Mouse (Mus musculus): ENCODE measurements around the gene Amd1. TPM values are rescaled to one million over a fixed set of nuclear protein-coding genes. Genes with fewer than 3 reads are reported as not detected.

Amd1 gene
- polyA plus RNA-seq, 1 experiment = 18.4 TPM

- no peak overlapping the region for H3K27ac ChIP-seq (ENCODE audit: insufficient read depth, low read depth, low read length)
- WGBS = 81% methylated on average over 6 of the region's 6 CpGs
- peaks cover 2% of the 10 kb centered on the region for H3K4me1 ChIP-seq (ENCODE audit: control insufficient read depth, insufficient read depth, low read length)
- H3K36me3 ChIP-seq (ENCODE audit: control insufficient read depth, insufficient read depth, low read length) = no peaks in the 10 kb centered on the region
- DNase-seq = no peak
- H3K27me3 ChIP-seq (replicated peaks; ENCODE audit: control insufficient read depth, insufficient read depth, low read length) = no peaks in the 10 kb centered on the region
- no peak for TF ChIP-seq POLR2A (IDR thresholded peaks at IDR 0.05; ENCODE audit: low read depth, low read length)
- no peak for TF ChIP-seq CTCF (conservative IDR thresholded peaks at IDR 0.05; ENCODE audit: insufficient read depth, insufficient read length, low read depth, low read length)
- H3K4me3 ChIP-seq (ENCODE audit: insufficient read depth, low read depth, low read length) = no peak overlapping the region
These were observed 39.8 kb downstream of the Amd1 start for GRCm38 (mm10) chr10:40262200-40262599.

GRCm38 (mm10) chr10:40260305-40260704 is 41.7 kb downstream of the Amd1 start:
- TF ChIP-seq POLR2A (IDR thresholded peaks at IDR 0.05; ENCODE audit: low read depth, low read length) (no peak), CTCF (conservative IDR thresholded peaks at IDR 0.05; ENCODE audit: insufficient read depth, insufficient read length, low read depth, low read length) (no peak)
- no peak for DNase-seq
- H3K4me3 ChIP-seq (ENCODE audit: insufficient read depth, low read depth, low read length) = no peak overlapping the region
- no peak overlapping the region for H3K27ac ChIP-seq (ENCODE audit: insufficient read depth, low read depth, low read length)
- H3K4me1 ChIP-seq (ENCODE audit: control insufficient read depth, insufficient read depth, low read length) = peaks cover 2% of the 10 kb centered on the region
- no peaks in the 10 kb centered on the region for H3K27me3 ChIP-seq (replicated peaks; ENCODE audit: control insufficient read depth, insufficient read depth, low read length)
- 67% methylated on average over 5 of the region's 5 CpGs for WGBS
- H3K36me3 ChIP-seq (ENCODE audit: control insufficient read depth, insufficient read depth, low read length) = no peaks in the 10 kb centered on the region

GRCm38 (mm10) chr10:40259542-40259941 is 42.4 kb downstream of the Amd1 start:
- Histone ChIP-seq H3K4me3 (ENCODE audit: insufficient read depth, low read depth, low read length) (no peak overlapping the region), H3K27me3 (replicated peaks; ENCODE audit: control insufficient read depth, insufficient read depth, low read length) (no peaks in the 10 kb centered on the region), H3K36me3 (ENCODE audit: control insufficient read depth, insufficient read depth, low read length) (no peaks in the 10 kb centered on the region), H3K4me1 (ENCODE audit: control insufficient read depth, insufficient read depth, low read length) (peaks cover 2% of the 10 kb centered on the region), H3K27ac (ENCODE audit: insufficient read depth, low read depth, low read length) (no peak overlapping the region)
- no peak for DNase-seq
- TF ChIP-seq POLR2A (IDR thresholded peaks at IDR 0.05; ENCODE audit: low read depth, low read length) = no peak
- WGBS = 19% methylated on average over 8 of the region's 8 CpGs

- no peak overlapping the region for H3K27ac ChIP-seq (ENCODE audit: insufficient read depth, low read depth, low read length)
- H3K4me3 ChIP-seq (ENCODE audit: insufficient read depth, low read depth, low read length) = no peak overlapping the region
- H3K36me3 ChIP-seq (ENCODE audit: control insufficient read depth, insufficient read depth, low read length) = no peaks in the 10 kb centered on the region
- 0% methylated on average over 5 of the region's 5 CpGs for WGBS
- peak; percentile 78 for DNase-seq
- TF ChIP-seq POLR2A (IDR thresholded peaks at IDR 0.05; ENCODE audit: low read depth, low read length) = no peak
- TF ChIP-seq CTCF (conservative IDR thresholded peaks at IDR 0.05; ENCODE audit: insufficient read depth, insufficient read length, low read depth, low read length) = no peak
- no peaks in the 10 kb centered on the region for H3K27me3 ChIP-seq (replicated peaks; ENCODE audit: control insufficient read depth, insufficient read depth, low read length)
- H3K4me1 ChIP-seq (ENCODE audit: control insufficient read depth, insufficient read depth, low read length) = peaks cover 2% of the 10 kb centered on the region
These were observed 43.0 kb downstream of the Amd1 start for GRCm38 (mm10) chr10:40258976-40259375.

DNA sequence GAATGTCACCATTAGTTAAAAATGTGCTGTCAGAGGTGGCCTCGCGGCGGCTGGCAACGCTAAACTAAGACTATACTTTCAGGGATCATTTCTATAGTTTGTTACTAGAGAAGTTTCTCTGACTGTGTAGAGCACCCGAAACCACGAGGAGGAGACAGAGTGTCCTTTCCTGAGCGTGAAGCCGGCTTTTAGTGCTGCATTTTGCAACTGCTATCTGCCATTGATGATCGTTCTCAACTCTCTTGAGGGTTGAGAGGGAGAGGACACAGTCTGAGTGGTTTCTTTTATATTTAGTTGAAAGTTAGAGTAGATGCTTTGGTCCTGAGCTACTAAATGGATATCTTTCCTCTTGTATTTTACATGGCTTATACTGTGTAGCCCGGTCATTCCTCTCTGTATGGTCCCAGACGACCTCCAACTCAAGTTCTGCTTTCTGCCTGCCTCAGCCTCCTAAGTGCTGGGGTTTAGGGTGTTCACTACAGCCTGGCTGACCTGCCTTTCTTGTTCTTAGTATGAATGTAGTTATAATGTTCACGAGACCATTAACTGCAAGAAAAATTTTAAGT is 43.5 kb downstream of the Amd1 start:
- Histone ChIP-seq H3K27me3 (replicated peaks; ENCODE audit: control insufficient read depth, insufficient read depth, low read length) (no peaks in the 10 kb centered on the region), H3K27ac (ENCODE audit: insufficient read depth, low read depth, low read length) (peak overlapping the region; percentile 76), H3K36me3 (ENCODE audit: control insufficient read depth, insufficient read depth, low read length) (no peaks in the 10 kb centered on the region; the same call in 1 of the 2 replicates), H3K4me3 (ENCODE audit: insufficient read depth, low read depth, low read length) (peak overlapping the region; percentile 8), H3K4me1 (ENCODE audit: control insufficient read depth, insufficient read depth, low read length) (peaks cover 2% of the 10 kb centered on the region)
- under 1% methylated on average over 12 of the region's 12 CpGs for WGBS
- TF ChIP-seq CTCF (conservative IDR thresholded peaks at IDR 0.05; ENCODE audit: insufficient read depth, insufficient read length, low read depth, low read length) (peak; percentile 48), POLR2A (IDR thresholded peaks at IDR 0.05; ENCODE audit: low read depth, low read length) (peak; percentile 56)
- DNase-seq = peak; percentile 78

- H3K27ac ChIP-seq (ENCODE audit: insufficient read depth, low read depth, low read length) = peak within 1 kb of the TSS; percentile 89
- WGBS = under 1% methylated on average over 43 of the region's 43 CpGs
- no peak for TF ChIP-seq POLR2A (IDR thresholded peaks at IDR 0.05; ENCODE audit: low read depth, low read length)
- no peak for TF ChIP-seq CTCF (conservative IDR thresholded peaks at IDR 0.05; ENCODE audit: insufficient read depth, insufficient read length, low read depth, low read length)
- no peaks in the 10 kb centered on the region; the same call in 1 of the 2 replicates for H3K4me1 ChIP-seq (ENCODE audit: control insufficient read depth, insufficient read depth, low read length)
- H3K27me3 ChIP-seq (replicated peaks; ENCODE audit: control insufficient read depth, insufficient read depth, low read length) = no peaks in the 10 kb centered on the region
- peak; percentile 95 for DNase-seq
- peaks cover 1% of the 10 kb centered on the region; the same call in 1 of the 2 replicates for H3K36me3 ChIP-seq (ENCODE audit: control insufficient read depth, insufficient read depth, low read length)
- peak within 1 kb of the TSS; percentile 97 for H3K4me3 ChIP-seq (ENCODE audit: insufficient read depth, low read depth, low read length)
These were observed 44.4 kb downstream of the Amd1 start, which contains the start of gene Gtf3c6 for GRCm38 (mm10) chr10:40257414-40258255. Gtf3c6 (minus strand) TSS chr10:40258108.

DNA sequence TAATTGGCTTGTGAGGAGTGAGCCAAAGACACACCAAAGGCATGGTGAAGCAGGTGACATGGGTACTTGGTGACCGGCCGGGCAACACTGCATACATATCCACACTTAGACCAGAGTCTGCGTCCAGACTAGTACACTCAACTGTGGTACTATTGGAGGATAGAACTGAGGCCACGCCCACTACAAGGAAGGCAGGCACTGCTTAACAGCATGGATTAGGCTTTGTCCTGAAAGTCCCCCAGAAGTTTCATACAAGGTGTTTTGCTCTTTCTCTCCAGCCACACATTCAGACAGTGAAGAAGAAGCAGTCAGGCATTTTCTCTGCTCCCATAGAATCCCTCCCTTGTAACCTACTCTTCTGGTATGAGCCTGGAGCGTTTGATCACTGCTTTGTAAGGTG is 45.3 kb downstream of the Amd1 start:
- H3K27ac ChIP-seq (ENCODE audit: insufficient read depth, low read depth, low read length) = peak overlapping the region; percentile 40; the same call in 1 of the 2 replicates
- peak overlapping the region; percentile 97 for H3K4me3 ChIP-seq (ENCODE audit: insufficient read depth, low read depth, low read length)
- whole genome bisulfite sequencing = 3% methylated on average over 5 of the region's 5 CpGs
- DNase-seq = peak; percentile 85
- TF ChIP-seq POLR2A (IDR thresholded peaks at IDR 0.05; ENCODE audit: low read depth, low read length) = no peak
- TF ChIP-seq CTCF (conservative IDR thresholded peaks at IDR 0.05; ENCODE audit: insufficient read depth, insufficient read length, low read depth, low read length) = no peak
- no peaks in the 10 kb centered on the region for H3K27me3 ChIP-seq (replicated peaks; ENCODE audit: control insufficient read depth, insufficient read depth, low read length)
- no peaks in the 10 kb centered on the region; the same call in 1 of the 2 replicates for H3K4me1 ChIP-seq (ENCODE audit: control insufficient read depth, insufficient read depth, low read length)
- peaks cover 1% of the 10 kb centered on the region; the same call in 1 of the 2 replicates for H3K36me3 ChIP-seq (ENCODE audit: control insufficient read depth, insufficient read depth, low read length)
